Mouse (Mus musculus): ENCODE data around the gene Pcbp4.

Pcbp4 gene

DNA sequence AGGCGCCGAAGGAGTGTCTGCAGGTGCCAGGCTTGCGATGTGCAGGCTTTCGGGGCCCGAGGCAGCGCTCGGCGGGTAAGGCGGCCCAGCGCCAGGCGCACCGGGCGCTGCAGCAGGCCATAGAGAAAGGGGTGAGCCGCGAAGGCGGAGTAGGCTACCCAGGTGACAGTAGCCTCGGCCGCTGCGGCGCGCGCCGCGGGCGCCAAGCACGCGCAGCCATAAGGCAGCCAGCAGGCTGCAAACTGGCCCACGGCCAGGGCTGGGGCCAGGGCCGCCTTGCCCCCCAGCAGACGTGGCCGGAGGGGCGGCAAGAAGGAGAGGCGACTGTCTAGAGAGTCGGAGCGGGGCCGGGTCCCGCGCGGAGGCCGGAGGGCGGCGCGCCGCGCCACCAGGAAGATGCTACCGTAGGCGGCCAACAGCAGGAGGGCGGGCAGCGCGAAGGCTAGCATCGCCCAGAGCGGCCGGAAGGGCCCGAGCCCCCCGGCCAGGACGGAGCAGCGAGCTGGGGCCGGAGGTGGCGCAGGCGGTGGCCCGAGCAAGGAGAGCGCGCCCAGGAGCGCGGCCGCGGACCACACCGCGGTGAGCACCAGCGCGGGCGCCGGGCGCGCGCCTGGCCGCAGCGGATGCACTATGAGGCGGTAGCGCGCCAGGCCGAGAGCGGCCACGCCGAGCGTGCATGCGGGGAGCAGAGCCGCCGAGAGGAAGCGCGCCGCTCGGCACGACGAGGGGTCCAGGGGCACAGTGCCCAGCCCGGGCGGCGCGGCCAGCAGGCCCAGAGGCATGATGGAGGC lies 11.9 kb downstream of the Pcbp4 start:
- in situ Hi-C loops (cut with MboI): no loop called here

DNA sequence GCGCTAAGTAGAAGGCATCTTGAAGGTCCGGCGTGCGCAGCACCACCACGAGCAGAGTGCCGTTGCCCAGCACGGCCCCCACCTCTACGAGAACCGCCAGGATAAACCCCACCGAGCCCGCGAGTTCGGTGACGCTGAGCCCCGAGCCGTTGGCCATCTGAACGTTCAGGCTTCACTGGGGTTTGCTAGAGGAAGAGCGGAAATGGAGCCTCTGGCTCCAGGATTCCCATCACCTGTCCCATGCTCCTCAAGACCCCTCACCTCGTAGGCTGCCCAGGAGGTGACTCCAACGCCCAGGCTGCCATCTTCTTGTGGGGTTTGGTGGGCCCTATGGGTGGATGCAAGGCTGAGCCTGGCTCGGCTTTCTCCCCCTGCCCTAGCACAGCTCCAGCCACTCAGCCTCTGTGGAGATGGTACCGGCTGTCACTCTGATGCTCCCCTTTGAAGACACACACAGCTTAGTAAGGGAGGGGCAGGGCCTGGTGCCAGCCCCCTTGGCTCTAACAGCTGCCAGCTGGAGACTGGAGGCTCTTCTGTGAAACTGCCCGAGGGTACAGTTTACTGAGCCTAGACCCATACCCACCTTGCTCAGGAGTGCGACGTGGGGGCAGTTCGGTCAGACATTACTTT lies 12.6 kb downstream of the Pcbp4 start, which contains the start of gene Gpr62:
Gpr62 (minus strand) TSS at position 368 of the 630 bp plus-strand sequence.
- in situ Hi-C loops (cut with MboI): no loop called here

DNA sequence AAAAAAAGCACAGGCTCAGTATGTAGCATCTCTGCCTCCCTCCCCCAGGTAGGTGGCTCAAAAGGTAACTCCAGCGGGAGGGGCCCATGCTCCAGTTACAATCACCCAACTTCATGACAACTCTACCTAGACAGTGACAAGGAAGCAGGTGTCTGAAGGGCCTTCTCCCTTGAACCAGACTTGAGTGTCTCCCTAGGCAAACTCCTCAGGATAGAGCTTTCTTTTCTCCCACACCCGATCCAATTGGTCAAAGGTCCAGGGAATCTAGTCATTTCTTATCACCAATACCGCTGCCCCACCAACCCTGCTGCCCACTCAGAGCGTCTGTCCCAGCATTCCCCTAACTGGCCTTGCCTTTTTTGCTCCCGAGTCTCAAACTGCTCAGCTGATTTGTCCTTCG lies 13.6 kb downstream of the Pcbp4 start:
- in situ Hi-C loops (cut with MboI): no loop called here

DNA sequence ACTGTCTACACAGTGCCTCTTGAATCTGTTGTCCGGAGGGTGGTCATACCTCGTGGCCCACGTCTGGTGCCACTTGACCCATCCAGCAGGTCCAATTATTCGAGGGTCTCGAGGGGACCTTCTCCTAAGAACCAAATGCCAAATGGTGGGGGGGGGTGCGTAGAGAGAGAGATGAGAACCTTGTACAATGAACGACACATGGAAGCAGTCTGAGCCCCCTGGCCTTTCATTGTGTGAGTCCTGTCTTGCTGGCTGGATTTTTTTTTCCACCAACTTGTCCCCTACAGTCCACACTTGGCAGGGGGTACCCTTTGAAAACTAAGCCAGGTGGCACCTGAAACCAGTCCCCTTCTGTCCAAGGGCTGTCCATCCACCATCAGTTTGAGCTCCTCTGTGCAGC lies 14.7 kb downstream of the Pcbp4 start:
- in situ Hi-C loops (cut with MboI): no loop called here

DNA sequence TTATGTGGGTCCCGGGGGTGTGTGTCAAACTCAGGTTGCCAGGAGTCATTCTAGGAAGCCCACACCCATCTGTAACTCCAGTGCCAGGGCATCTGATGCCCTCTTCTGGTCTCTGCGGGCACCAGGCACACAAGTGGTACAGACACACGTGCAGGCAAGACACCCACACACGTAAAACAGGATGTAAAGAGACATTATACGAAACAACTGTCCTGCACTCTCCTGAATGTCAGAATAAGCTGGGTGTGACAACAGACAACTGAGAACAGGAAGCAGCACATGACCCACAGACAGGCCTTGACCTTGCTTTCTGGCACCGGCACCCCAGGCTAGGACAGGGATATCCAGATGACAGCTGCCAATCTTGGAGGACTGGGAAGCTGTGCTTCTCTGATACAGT lies 16.2 kb downstream of the Pcbp4 start:
- in situ Hi-C loops (cut with MboI): no loop called here

DNA sequence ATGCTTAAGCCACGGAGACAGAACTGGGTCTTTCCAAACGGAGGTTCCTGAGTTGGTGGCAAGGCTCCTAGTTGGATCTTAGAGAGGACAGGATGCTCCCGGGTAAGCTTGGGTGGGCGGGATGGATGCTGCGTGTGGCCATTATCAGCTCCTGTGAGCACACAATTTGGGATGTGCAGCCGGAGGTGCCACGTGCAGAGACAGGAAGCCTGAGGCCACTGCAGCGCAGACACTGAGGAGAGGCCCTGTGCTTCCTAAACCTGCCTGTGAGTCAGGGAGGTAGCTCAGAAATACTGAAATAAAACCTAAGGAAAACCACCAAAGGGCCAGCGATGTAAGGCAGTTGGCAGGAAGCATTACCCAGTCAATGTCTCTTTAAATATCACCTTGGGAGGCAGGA lies 16.7 kb downstream of the Pcbp4 start:
- in situ Hi-C loops (cut with MboI): no loop called here

DNA sequence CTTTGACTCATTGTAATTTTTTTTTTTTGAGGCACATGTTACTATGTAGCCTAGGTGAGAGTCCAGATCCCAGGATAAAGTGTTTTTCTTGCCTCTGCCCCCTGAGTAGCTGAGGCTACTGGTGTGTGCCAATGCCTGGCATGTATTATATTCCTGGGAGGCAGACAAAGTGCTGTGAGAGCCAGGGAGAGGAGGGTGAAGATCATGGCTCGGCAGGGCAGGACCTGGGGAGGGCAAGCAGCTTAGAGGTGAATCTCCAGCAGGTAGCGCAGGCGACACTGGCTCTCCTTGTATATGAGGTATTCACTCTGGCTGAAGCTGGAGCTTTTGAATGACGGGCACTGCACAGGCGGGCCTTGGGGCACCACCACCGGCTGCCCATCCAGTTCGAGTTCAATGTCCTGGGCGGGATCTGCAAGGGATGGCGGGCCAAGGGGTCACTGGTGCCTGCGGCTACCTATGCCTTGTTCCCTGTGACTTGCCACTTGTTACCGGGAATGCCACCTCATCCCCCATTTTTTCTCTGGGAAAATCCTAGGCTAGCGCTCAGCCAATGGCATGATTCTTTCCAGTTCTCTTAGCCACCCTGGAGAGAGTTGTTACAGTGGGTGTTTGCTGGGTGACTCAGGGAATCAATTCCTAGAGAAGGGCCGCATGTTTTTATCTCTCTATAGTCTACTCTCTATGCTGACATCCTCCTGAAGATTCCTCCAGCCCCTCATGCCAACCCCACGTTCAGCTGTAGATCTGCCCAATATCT lies 18.1 kb downstream of the Pcbp4 start:
- in situ Hi-C loops (cut with MboI): no loop called here

DNA sequence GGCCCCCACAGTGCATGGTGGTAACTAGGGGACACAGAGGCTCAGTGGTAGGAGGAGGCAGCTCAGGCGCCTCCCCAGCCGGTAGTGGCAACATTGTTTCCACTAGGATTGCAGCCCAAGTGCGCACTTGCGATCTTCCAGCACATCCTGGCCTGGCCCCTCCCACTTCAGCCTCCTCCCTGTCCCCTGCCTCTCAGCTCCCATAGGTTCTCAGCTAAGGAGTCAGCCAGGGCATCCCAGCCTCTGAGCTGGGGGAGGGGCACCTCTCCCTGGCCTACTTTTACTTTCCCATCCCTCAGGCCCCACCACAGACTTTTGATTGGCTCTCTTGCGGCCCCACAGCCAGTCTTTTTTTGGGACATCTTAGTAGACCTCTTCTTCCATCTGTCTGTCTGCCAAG lies 18.8 kb downstream of the Pcbp4 start:
- in situ Hi-C loops (cut with MboI): no loop called here

DNA sequence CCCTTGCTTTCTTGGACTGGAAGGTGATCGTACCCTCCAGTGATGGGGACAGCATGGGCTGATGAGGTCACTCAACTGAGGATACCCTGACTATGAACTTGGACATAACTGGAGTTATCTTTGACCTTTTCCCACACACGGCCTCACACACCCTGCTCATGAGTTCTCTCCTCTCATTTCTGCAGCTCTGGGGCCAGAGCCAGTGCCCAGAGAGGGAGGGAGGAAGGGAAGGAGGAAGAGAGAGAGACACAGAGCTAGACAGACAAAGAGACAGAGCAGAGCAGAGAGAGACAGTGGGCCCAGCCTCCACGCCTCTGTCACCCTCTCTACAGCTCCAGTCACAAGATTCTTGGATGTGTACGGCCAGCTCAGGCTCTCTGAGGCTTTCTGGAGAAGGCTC lies 19.2 kb downstream of the Pcbp4 start:
- in situ Hi-C loops (cut with MboI): no loop called here

DNA sequence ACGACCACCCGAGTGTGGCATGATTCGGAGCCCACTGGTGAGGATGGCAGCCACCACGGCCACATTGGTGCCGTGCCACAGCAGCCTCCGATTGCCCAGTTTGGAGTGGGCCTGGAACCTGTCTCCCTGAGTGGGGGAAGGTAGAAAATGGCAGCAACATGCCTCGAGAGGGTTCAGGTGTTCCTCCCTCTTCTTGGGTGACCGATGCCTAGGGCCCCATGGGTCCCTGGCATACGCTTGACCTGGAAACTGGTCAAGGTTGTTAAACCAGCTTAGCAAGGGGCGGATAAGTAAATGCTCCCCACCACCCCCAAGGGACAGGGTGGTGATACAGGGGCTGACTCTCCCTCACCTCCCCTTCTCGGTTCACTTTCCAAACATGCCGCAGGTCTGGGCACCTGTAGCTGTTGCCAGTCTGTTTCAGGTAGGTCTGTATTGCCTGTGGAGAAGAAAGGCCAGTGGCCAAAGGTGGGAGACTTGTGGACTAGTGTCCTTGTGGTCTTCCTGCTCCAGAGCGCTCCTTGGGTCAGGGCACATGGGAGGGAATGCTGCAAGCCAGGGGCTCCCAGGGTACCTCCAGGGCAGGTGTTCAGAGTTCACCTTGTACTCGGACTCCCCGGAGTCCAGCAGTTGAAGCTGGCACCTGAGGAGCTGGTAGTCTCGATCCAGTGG lies 20.1 kb downstream of the Pcbp4 start:
- in situ Hi-C loops (cut with MboI): no loop called here

DNA sequence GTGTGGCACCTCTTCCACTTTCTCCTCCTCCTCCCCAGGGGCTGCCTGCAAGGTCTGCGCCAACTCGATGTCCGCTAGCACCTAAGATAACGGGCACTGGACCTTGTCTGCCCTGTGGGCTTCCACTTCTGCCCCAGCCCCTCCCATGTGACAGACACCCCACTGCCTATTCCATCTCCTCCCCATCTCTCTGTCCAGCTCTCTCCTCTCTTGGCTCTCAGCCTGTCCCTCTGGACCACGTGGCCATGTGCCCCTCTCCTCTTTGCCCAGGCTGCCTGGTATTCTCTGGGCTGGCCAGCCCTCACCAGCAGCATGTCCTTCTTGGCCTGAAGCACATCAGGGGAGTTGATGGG lies 20.6 kb downstream of the Pcbp4 start:
- in situ Hi-C loops (cut with MboI): no loop called here

DNA sequence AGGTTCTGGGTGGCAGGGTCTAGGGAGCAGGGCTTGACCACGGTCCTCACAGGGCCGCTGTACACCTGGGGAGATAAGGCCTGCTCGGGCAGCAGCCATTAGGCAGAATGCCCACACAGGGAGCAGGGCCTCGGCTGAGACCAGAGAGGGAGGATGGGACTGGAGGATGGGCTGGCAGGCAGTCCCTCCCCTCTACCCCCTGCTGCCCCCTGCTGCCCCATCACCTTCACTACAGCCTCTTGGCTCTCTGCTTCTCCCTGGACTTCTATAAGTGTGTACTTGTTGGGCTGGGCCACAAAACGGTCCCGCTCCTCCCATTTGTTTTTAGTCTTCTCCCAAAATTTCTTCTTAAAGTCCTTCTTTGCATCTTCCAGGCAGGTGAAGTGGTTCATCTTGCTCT lies 21.4 kb downstream of the Pcbp4 start:
- in situ Hi-C loops (cut with MboI): no loop called here

DNA sequence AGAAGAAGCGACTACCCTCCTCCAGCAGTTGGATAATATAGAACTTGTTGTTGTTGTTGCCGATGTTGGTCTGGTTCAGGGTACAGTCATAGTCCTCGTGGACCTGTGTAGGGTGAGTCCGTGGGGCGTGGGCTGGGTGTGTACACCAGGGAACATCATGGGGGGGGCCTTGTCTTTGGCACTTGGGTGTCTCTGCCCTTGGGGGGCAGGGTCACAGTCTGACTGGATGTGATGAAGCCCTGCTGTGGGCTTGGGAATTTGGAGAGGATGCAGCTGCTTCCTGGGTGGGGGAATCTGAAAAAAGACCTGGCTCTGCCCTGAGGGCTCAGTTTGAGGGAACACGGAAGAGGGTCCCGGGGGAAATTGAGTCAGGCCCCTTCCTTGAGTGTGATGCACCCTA lies 22.0 kb downstream of the Pcbp4 start:
- in situ Hi-C loops (cut with MboI): no loop called here

DNA sequence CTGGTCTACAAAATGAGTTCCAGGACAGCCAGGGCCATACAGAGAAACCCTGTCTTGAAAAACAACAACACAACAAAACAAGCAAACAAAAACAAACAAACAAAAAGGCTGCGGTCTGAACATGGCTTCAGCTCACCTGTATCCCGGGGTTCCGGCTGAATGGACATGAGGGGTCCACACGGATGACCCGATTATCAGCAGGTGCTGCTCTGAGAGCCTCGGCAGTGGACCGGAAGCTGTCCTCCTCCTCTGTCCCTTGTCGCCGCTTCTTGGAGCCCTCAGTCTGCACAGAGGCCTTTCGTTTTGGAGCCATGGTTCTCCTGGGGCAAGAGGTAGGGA lies 22.5 kb downstream of the Pcbp4 start, which contains the start of gene Rrp9:
Rrp9 (plus strand) TSS at position 301 of the 339 bp plus-strand sequence.
- in situ Hi-C loops (cut with MboI): no loop called here

DNA sequence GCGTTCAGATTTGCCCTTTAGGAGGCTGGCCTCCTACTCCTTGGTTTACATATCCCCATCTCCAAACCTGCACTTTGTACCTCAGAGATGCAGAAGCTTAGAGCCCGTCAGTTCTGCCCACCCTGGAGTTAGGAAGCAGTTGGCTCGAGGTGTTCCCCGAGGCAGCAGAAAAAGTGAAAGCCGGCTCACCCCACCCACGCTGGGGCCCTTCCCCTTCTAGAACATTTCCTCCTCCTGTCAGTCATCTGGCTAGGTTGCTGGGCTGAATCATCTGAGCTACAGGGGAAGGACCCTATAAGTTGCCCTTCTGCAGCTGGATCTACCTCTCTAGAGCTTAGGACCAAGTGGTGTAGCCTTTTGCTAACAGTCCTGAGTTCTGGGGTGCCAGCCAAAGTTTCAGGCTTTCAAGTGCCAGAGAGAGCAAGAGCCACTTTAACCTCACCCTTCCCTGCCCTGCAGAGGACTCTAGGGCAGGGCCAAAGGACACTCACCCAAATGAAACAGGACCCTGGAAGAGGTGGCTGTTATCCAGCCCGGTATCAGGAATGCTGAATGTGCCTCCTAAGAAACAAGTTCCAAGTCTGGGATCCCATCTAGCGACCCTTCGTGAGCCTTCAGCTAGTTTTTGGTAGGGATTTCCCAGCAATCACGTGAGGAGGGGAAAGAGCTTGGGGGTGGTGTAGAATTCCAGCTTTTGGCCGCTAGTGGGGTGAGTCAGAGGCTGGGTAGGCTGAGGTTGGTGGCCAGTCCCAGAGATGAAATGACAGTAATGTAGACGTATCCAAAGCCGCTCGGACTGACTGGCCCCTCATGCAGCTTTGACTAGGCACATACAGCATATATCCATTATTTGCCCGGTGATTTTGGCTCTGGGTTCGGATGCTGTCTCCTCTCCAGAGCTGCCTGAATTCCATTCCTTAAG lies 23.2 kb downstream of the Pcbp4 start:
- in situ Hi-C loops (cut with MboI): no loop called here

DNA sequence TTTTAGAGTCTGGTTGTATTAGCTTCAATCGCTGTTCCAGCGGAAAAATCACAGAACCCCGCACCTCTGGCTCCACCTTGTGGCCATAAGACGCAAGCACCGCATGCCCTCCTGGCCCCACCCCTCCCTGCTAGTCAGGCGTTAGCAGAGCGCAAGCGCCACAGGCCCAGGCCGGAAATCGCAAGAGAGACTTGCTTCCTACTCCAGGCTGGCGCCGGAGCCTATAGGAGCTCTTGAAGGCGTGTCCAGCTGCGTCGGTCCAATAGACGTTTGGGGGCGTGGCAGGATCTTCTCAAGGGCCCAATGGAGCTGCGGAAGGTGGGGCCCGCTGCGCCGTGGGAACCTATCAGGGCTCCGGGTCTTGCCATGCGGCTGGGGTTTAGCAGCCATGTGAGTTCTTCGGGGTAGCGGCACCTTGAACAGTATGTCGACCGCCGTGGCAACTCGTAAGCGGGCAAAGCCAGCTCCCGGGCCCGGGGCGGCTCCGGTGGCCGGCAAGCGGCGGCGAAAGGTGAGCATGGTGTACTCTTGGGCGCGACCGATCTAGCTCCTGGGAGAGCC lies 23.9 kb downstream of the Pcbp4 start, which contains the start of gene Parp3:
Parp3 (minus strand) TSS at position 26 of the 561 bp plus-strand sequence.
- in situ Hi-C loops (cut with MboI): no loop called here

DNA sequence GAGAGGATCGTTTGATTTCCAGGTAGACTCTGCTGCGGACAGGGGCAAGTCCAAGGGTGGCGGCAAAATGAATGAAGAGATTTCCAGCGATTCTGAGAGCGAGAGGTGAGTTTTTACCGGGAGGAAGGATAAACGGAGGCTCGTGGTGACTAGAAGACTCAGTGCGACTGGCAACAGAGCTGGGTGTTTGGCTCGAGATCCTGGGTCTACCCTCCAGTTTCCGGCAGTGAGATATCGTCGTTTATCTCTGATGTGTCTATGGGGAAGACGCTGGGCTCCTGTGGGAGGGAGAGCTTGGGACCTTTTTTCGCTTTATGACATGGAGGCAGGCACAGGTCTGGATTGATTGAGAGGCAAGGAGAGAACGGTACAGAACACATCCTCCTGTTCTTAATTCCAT lies 24.6 kb downstream of the Pcbp4 start:
- in situ Hi-C loops (cut with MboI): no loop called here

DNA sequence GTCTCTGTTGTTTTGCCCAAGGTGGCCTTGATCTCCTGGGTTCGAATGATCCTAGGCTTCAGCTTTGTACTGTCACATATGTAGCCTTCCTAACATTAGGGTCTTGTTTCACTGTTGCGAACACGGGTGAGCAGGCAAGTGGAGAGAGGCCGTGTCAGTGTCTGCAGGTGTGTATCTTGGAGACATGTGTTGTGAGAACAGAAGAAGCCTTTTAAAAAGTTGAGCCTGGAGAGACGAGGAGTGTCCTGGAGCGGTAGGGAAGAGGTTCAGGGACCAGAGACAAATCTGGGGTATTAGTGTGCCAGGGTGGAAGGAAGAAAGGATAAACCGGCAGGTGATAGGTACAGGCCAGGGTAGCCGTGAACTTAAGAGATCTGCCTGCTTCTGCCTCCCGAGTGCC lies 25.0 kb downstream of the Pcbp4 start:
- in situ Hi-C loops (cut with MboI): no loop called here

DNA sequence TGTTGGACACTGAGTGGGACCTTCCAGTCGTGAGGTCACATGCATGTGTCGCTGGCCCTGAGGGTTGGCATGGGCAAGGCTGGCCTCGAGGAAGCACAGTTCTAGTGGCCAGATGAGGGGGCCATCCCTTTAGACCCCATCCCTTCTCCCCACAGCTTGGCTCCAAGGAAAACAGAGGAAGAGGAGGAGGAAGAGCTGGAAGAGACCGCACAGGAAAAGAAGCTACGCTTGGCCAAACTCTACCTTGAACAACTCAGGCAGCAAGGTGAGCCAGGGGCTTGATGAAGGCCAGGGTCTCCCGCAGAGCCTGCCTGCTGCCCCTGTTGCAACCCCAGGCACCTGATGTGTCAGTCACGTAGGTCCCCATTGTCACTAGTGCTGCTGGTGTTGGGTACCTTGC lies 27.4 kb downstream of the Pcbp4 start:
- in situ Hi-C loops (cut with MboI): no loop called here

DNA sequence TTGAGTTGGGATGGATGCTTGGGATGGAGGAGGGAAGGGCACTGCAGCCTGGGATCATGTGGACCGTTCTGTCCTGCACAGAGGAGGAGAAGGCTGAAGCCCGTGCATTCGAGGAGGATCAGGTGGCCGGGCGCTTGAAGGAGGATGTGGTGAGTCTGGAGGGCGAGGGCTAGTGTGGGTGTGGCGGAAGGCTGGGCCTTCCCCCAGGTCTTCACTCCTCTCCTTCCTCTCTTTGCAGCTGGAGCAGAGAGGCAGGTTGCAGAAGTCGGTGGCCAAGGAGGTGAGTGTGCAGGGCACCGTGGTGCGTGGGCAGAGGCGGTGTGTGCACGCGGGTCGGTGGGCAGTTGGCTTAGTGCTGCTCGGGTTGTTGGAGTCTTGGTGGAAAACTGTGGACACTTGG lies 28.0 kb downstream of the Pcbp4 start:
- in situ Hi-C loops (cut with MboI): no loop called here

DNA sequence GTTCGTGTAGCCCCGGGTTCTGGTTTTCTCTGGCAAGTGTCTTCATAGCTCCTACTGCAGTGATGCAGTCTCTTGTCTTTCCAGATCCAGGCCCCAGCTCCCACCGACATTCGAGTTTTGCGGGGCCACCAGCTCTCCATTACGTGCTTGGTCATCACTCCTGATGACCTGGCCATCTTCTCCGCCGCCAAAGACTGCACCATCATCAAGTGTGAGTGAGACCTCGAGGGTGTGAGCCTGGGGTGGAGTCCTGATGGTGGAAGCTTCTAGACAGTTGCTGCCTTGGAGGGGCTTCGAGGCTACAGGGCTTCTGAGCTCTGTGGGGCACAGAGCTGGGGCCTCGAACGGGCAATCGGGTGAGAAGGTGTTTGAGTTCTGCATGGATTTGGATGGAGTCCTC lies 28.6 kb downstream of the Pcbp4 start:
- in situ Hi-C loops (cut with MboI): no loop called here
